Mouse (Mus musculus): ENCODE measurements at regions not wholly inside any gene's neighbourhood (a gene's known extent, or its start where the extent isn't known, plus 50 kb on each side); places are given as distances from the start of the nearest gene placed in this dataset.

DNA sequence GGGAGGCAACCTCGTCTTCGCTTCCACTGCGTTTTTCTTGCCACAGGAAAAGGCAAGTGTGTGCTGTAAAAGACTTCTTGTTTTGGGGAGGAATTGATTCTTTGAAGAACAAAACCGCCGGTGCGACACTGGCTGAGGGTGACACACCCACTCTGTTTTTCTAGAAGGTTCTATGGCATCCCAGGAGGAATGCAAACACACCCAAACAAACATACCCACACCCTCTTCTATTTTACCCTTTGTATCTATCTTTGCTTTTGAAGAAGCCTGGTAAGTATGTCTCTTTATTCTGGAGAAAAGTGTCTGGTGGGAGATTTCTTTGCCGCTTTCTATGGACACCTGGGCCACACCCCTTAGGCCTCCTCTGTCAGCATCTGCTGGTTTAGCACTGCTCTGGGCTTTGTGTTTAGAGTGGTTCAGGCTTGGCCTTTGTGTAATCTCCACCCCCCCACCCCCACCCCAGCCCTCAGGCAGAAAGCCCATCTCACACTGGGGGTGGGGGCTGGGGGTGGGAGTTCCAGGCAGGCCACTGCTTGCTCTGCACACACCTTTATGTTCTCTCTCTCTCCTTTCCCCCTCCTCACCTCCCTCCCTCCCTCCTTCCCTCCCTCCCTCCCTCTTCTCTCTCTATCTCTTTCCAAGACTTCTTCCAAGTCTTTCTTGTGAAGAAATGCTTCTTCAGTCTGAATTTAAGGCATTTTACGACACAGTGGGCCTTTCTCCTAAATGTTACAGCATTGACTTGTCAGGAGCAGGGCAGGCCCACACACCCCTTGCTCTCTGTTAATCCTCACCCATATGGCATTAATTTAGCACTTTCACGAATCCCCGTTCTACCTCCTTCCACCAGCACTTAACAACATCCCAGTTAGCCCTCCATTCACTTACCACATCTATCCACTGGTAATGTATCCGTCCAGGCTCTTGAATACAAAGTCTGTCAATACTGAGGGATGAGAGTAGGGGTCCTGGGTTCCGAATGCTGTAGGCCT lies 83.2 kb upstream of the Cops8 start:
- no peak for TF ChIP-seq CTCF (IDR thresholded peaks at IDR 0.05; ENCODE audit: extremely low read depth, insufficient read length, insufficient replicate concordance, low read depth, low read length)
- TF ChIP-seq POLR2A (IDR thresholded peaks at IDR 0.05; ENCODE audit: low read depth, low read length) = no peak
- no peaks in the 10 kb centered on the region for H3K36me3 ChIP-seq (ENCODE audit: control insufficient read depth, insufficient read depth, low read length)
- H3K4me3 ChIP-seq (ENCODE audit: low read depth, low read length) = no peak overlapping the region
- no peaks in the 10 kb centered on the region for H3K27me3 ChIP-seq (ENCODE audit: control insufficient read depth, insufficient read depth, low read length)
- 67% methylated on average over 12 of the region's 12 CpGs for WGBS
- H3K27ac ChIP-seq (ENCODE audit: insufficient read depth, low read depth, low read length) = no peak overlapping the region
- no peaks in the 10 kb centered on the region; the same call in 1 of the 2 replicates for H3K4me1 ChIP-seq (ENCODE audit: control insufficient read depth, insufficient read depth, insufficient read length, low read length)

DNA sequence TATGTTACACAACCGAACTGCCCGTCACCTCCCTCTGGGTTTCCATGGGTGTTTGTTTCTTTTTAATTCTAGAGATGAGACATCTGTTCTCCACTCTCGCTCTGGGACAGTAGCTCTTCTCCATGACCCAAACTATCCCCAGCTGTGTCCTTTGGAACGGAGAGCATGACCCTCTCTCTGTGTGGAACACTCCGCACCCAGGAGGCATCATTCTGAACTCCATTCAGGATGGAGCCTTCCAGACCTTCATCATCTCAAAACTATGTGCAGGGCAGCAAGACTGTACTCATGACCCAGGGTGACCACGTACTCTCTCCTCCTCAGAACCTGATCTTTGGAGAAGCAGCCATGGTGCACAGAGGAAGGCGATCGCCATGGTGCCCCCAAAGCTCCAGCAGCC lies 80.5 kb upstream of the Cops8 start:
- TF ChIP-seq POLR2A (IDR thresholded peaks at IDR 0.05; ENCODE audit: low read depth, low read length) = no peak
- TF ChIP-seq CTCF (IDR thresholded peaks at IDR 0.05; ENCODE audit: extremely low read depth, insufficient read length, insufficient replicate concordance, low read depth, low read length) = no peak
- Histone ChIP-seq H3K4me1 (ENCODE audit: control insufficient read depth, insufficient read depth, insufficient read length, low read length) (no peaks in the 10 kb centered on the region; the same call in 1 of the 2 replicates), H3K4me3 (ENCODE audit: low read depth, low read length) (no peak overlapping the region), H3K36me3 (ENCODE audit: control insufficient read depth, insufficient read depth, low read length) (no peaks in the 10 kb centered on the region), H3K27me3 (ENCODE audit: control insufficient read depth, insufficient read depth, low read length) (no peaks in the 10 kb centered on the region), H3K27ac (ENCODE audit: insufficient read depth, low read depth, low read length) (no peak overlapping the region)
- 84% methylated on average over 8 of the region's 8 CpGs for WGBS

DNA sequence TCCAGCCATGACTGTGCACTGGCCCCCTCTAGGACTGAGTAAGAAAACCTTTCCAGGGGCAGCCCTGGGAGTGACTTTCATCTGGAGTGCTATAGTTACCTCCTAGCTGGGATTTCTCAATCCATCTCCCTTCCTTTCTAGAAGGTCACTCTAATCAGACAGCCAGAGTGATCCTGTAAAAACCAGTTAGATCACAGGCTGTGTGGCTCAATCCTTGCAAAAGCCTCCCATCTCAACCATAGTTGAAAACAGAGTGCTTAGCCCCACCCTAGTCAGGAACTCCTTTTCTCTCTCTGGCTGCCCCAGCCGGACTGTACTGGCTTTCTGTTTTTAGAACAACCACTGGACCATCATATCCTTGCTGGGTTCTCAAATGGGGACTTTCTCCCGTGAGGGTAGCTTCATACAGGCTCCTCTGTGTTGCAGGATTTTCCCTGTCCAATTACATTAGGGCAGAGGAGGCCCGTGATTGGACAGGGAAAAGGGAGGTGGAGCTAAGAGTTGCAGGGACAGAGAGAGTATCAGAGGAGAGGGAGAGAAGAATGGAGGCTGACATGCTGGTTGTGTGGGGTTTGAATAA lies 78.0 kb upstream of the Cops8 start:
- WGBS = 22% methylated on average over 3 of the region's 3 CpGs
- TF ChIP-seq CTCF (IDR thresholded peaks at IDR 0.05; ENCODE audit: extremely low read depth, insufficient read length, insufficient replicate concordance, low read depth, low read length) (no peak), POLR2A (IDR thresholded peaks at IDR 0.05; ENCODE audit: low read depth, low read length) (no peak)

DNA sequence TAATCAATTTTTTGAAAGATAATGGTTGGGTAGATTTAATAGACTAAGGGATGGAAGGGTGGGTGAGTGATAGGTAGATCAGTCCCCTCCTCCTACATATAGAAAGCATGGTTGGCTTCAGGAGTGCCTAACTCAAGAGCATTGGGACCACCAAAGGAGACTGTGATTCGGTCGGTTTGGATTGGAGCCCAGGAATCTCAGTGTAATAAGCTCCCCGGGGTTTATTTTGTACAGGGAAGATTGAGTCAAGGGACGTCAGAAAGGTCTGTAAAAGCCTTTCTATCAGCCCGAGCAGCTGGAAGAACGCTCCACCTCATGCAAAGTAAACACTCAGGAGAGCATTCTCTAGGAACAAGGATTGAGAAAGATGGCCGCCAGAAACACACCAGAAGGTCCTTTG lies 76.5 kb upstream of the Cops8 start:
- Histone ChIP-seq H3K36me3 (ENCODE audit: control insufficient read depth, insufficient read depth, low read length) (no peaks in the 10 kb centered on the region), H3K27me3 (ENCODE audit: control insufficient read depth, insufficient read depth, low read length) (no peaks in the 10 kb centered on the region), H3K4me1 (ENCODE audit: control insufficient read depth, insufficient read depth, insufficient read length, low read length) (no peaks in the 10 kb centered on the region; the same call in 1 of the 2 replicates), H3K27ac (ENCODE audit: insufficient read depth, low read depth, low read length) (no peak overlapping the region), H3K4me3 (ENCODE audit: low read depth, low read length) (no peak overlapping the region)
- WGBS = 55% methylated on average over 7 of the region's 7 CpGs
- TF ChIP-seq POLR2A (IDR thresholded peaks at IDR 0.05; ENCODE audit: low read depth, low read length) = no peak
- no peak for TF ChIP-seq CTCF (IDR thresholded peaks at IDR 0.05; ENCODE audit: extremely low read depth, insufficient read length, insufficient replicate concordance, low read depth, low read length)

More for the DNA sequence above, 78.0 kb upstream of the Cops8 start:
- no peaks in the 10 kb centered on the region for H3K36me3 ChIP-seq (ENCODE audit: control insufficient read depth, insufficient read depth, low read length)
- H3K27ac ChIP-seq (ENCODE audit: insufficient read depth, low read depth, low read length) = no peak overlapping the region
- no peak overlapping the region for H3K4me3 ChIP-seq (ENCODE audit: low read depth, low read length)
- no peaks in the 10 kb centered on the region; the same call in 1 of the 2 replicates for H3K4me1 ChIP-seq (ENCODE audit: control insufficient read depth, insufficient read depth, insufficient read length, low read length)
- H3K27me3 ChIP-seq (ENCODE audit: control insufficient read depth, insufficient read depth, low read length) = no peaks in the 10 kb centered on the region

DNA sequence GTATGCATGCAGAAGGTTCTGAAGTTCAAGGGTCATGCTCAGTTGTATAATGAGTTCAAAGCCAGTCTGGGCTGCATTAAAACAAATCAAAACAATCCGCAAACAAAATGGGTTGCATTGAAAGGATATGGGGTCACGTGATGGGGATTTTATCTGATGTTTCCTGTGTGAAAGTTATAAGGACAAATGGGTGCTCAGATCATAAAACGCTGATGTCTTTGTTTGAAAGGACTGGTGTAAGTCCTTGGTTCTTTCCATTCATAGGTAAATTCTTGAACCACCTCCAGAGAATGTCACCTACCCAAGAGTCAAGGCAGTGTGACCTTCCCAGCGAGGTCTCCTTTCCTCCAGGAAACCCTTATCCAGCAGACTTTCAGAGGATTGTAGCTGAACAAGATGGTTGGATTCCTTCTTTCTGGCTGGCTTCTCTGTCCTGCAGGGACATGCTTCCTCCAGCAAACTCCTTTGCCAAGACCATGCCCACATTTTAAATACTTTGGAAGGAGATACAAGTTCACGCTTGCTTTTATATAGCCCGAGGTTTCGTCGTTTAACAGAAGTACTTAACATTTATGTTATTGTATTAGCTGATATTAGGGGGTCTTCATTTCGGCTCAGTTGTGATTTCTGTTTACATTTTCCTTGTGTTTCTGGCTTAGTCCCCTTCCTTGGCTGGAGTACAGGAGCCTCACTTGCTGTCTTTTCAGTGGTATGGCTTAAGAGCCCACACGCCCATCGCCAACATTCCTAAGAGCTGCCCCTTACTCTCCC lies 74.6 kb upstream of the Cops8 start:
- 76% methylated on average over 11 of the region's 11 CpGs for WGBS
- TF ChIP-seq CTCF (IDR thresholded peaks at IDR 0.05; ENCODE audit: extremely low read depth, insufficient read length, insufficient replicate concordance, low read depth, low read length) (no peak), POLR2A (IDR thresholded peaks at IDR 0.05; ENCODE audit: low read depth, low read length) (no peak)
- H3K4me3 ChIP-seq (ENCODE audit: low read depth, low read length) = no peak overlapping the region
- no peaks in the 10 kb centered on the region for H3K27me3 ChIP-seq (ENCODE audit: control insufficient read depth, insufficient read depth, low read length)
- H3K4me1 ChIP-seq (ENCODE audit: control insufficient read depth, insufficient read depth, insufficient read length, low read length) = no peaks in the 10 kb centered on the region; the same call in 1 of the 2 replicates
- H3K27ac ChIP-seq (ENCODE audit: insufficient read depth, low read depth, low read length) = no peak overlapping the region
- no peaks in the 10 kb centered on the region for H3K36me3 ChIP-seq (ENCODE audit: control insufficient read depth, insufficient read depth, low read length)

DNA sequence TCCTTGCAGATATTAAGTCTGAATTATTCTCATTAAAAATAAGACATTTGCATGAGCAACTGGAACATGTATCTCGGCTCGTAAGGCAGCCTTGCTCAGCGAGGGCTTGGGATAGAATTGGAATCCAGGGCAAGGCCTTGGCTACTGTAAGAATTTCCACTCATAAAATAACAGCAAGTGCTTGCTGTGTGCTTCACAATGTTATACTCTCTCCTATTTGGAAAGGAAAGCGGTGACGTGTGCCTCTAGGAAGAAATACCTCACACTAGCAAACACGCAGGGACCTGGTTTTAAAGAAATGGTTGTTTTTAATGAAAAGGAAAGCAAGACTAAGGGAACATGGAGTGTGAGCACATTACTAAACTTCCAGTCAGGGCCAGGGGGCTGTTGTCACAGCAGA lies 69.3 kb upstream of the Cops8 start:
- H3K4me3 ChIP-seq (ENCODE audit: low read depth, low read length) = no peak overlapping the region
- no peaks in the 10 kb centered on the region for H3K4me1 ChIP-seq (ENCODE audit: control insufficient read depth, insufficient read depth, insufficient read length, low read length)
- H3K27me3 ChIP-seq (ENCODE audit: control insufficient read depth, insufficient read depth, low read length) = no peaks in the 10 kb centered on the region
- no peaks in the 10 kb centered on the region for H3K36me3 ChIP-seq (ENCODE audit: control insufficient read depth, insufficient read depth, low read length)
- 92% methylated on average over 6 of the region's 6 CpGs for WGBS
- H3K27ac ChIP-seq (ENCODE audit: insufficient read depth, low read depth, low read length) = no peak overlapping the region
- TF ChIP-seq CTCF (IDR thresholded peaks at IDR 0.05; ENCODE audit: extremely low read depth, insufficient read length, insufficient replicate concordance, low read depth, low read length) (no peak), POLR2A (IDR thresholded peaks at IDR 0.05; ENCODE audit: low read depth, low read length) (no peak)

Data from small intestine, adult 2 months (tissue).